Mouse (Mus musculus) MEL (cell line): ENCODE results near the gene Fam214a.

ENCODE experiments used
- BHLHE40 ChIP-seq: IDR thresholded peaks from 2 replicates; pipeline ENCODE4 v1.6.1; 2012; ENCODE audit warnings: low read depth, mild to moderate bottlenecking, inconsistent platforms, low read length, improper control_type of control experiment, borderline replicate concordance
- CHD1 ChIP-seq: IDR thresholded peaks from 2 replicates; pipeline ENCODE4 v1.6.1; 2012; ENCODE audit warnings: low read depth, mild to moderate bottlenecking, inconsistent platforms, low read length, improper control_type of control experiment
- CTCF ChIP-seq, 3 experiments: IDR thresholded peaks in 2 of 3; conservative IDR thresholded peaks in 1 of 3; 2 replicates each; pipeline ENCODE4 v1.5.1; 2011 to 2012; ENCODE audit warnings: low read length in 3 of 3, low read depth in 2 of 3, mild to moderate bottlenecking in 2 of 3, improper control_type of control experiment in 1 of 3, inconsistent platforms in 1 of 3, mixed read lengths in 1 of 3, moderate library complexity in 1 of 3; ENCODE audit not compliant: control insufficient read depth in 1 of 3, insufficient read depth in 1 of 3, poor library complexity in 1 of 3, severe bottlenecking in 1 of 3
- ELF1 ChIP-seq: IDR thresholded peaks from 2 replicates; pipeline ENCODE4 v1.6.1; 2014; ENCODE audit warnings: low read depth, mild to moderate bottlenecking, inconsistent platforms, low read length, improper control_type of control experiment, moderate library complexity
- EP300 ChIP-seq, 2 experiments: IDR thresholded peaks; 2 replicates each; pipeline ENCODE4 v1.6.1; 2011; ENCODE audit warnings: improper control_type of control experiment in 2 of 2, low read length in 2 of 2, low read depth in 1 of 2, mild to moderate bottlenecking in 1 of 2
- MYC ChIP-seq: IDR thresholded peaks from 2 replicates; pipeline ENCODE4 v1.6.1; 2011; ENCODE audit warnings: low read depth, mild to moderate bottlenecking, low read length, improper control_type of control experiment, moderate library complexity
- NELFE ChIP-seq: IDR thresholded peaks from 2 replicates; pipeline ENCODE4 v1.6.1; 2011; ENCODE audit warnings: low read depth, low read length, improper control_type of control experiment
- POLR2A ChIP-seq, 2 experiments: IDR thresholded peaks; 2 replicates each; pipeline ENCODE4 v1.6.1; 2011 to 2012; ENCODE audit warnings: low read length in 2 of 2, mild to moderate bottlenecking in 2 of 2, control low read depth in 1 of 2, improper control_type of control experiment in 1 of 2, low read depth in 1 of 2, moderate library complexity in 1 of 2; ENCODE audit not compliant: control insufficient read depth in 1 of 2, insufficient read depth in 1 of 2, poor library complexity in 1 of 2
- POLR2AphosphoS2 ChIP-seq: IDR thresholded peaks from 2 replicates; pipeline ENCODE4 v1.6.1; 2011; ENCODE audit warnings: low read length, improper control_type of control experiment
- USF1 ChIP-seq: IDR thresholded peaks from 2 replicates; pipeline ENCODE4 v1.6.1; 2014; ENCODE audit warnings: low read depth, mild to moderate bottlenecking, inconsistent platforms, low read length, improper control_type of control experiment, moderate library complexity
- ZC3H11A ChIP-seq: IDR thresholded peaks from 2 replicates; pipeline ENCODE4 v1.6.1; 2012; ENCODE audit warnings: low read depth, mild to moderate bottlenecking, inconsistent platforms, low read length, improper control_type of control experiment
- ZMIZ1 ChIP-seq: IDR thresholded peaks from 2 replicates; pipeline ENCODE4 v1.6.1; 2012; ENCODE audit warnings: low read depth, mild to moderate bottlenecking, inconsistent platforms, low read length, improper control_type of control experiment, moderate library complexity
- ZNF384 ChIP-seq: IDR thresholded peaks from 2 replicates; pipeline ENCODE4 v1.6.1; 2012; ENCODE audit warnings: low read depth, mild to moderate bottlenecking, inconsistent platforms, low read length, improper control_type of control experiment

GRCm38 (mm10) chr9:74935289-74935688 is 17.4 kb upstream of the Fam214a start:
- TF ChIP-seq ZC3H11A = no peak
- no peak for TF ChIP-seq EP300 (IDR thresholded peaks at IDR 0.05; ENCODE audit: low read depth in 1 of 2, low read length in 2 of 2)
- TF ChIP-seq USF1 = no peak
- no peak for TF ChIP-seq ZMIZ1
- no peak for TF ChIP-seq CHD1
- TF ChIP-seq CTCF (IDR thresholded peaks at IDR 0.05 in 2 of 3, conservative IDR thresholded peaks at IDR 0.05 in 1 of 3; ENCODE audit: control insufficient read depth in 1 of 3, insufficient read depth in 1 of 3, low read depth in 2 of 3, low read length in 3 of 3, poor library complexity in 1 of 3, severe bottlenecking in 1 of 3) = no peak
- TF ChIP-seq ZNF384 = no peak
- TF ChIP-seq MYC = no peak
- no peak for TF ChIP-seq POLR2AphosphoS2
- TF ChIP-seq POLR2A (IDR thresholded peaks at IDR 0.05; ENCODE audit: control insufficient read depth in 1 of 2, insufficient read depth in 1 of 2, low read depth in 1 of 2, low read length in 2 of 2, poor library complexity in 1 of 2) = no peak
- TF ChIP-seq NELFE = no peak
- TF ChIP-seq ELF1 = no peak
- no peak for TF ChIP-seq BHLHE40
